Mouse (Mus musculus): ENCODE results near the gene Eif1ad.
A peak's percentile ranks its signal among the peaks of the same experiment; 100 is the strongest.
"Not testable (repeated sequence)": the region's sequence is repeated elsewhere in the genome, so short reads cannot be mapped to it uniquely, and the experiment has no call there.

Eif1ad gene

GRCm38 (mm10) chr19:5366175-5367052, at the start of gene Eif1ad:
Gene Eif1ad (plus strand): TSS chr19:5366741.
- peak; percentile 93 to 94 for DNase-seq (ENCODE audit: low spot score in 2 of 2)

- no peak for DNase-seq (ENCODE audit: low spot score in 2 of 2)
These were observed 42.7 kb upstream of the Eif1ad start for GRCm38 (mm10) chr19:5323801-5324200.

- no peak for DNase-seq (ENCODE audit: low spot score in 2 of 2)
These were observed 38.6 kb upstream of the Eif1ad start for GRCm38 (mm10) chr19:5327970-5328369.

- DNase-seq (ENCODE audit: low spot score in 2 of 2) = no peak
These were observed 31.8 kb upstream of the Eif1ad start for GRCm38 (mm10) chr19:5334741-5335140.

GRCm38 (mm10) chr19:5335441-5335840, 31.1 kb upstream of the Eif1ad start, which contains the start of gene Catsper1:
Gene Catsper1 (plus strand): TSS chr19:5335741.
- no peak for DNase-seq (ENCODE audit: low spot score in 2 of 2)

- peak; percentile 52 to 54 for DNase-seq (ENCODE audit: low spot score in 2 of 2)
These were observed 28.6 kb upstream of the Eif1ad start for GRCm38 (mm10) chr19:5337975-5338374.

GRCm38 (mm10) chr19:5341360-5341759, 25.2 kb upstream of the Eif1ad start:
- no peak for DNase-seq (ENCODE audit: low spot score in 2 of 2)

- no peak for DNase-seq (ENCODE audit: low spot score in 2 of 2)
These were observed 21.0 kb upstream of the Eif1ad start for GRCm38 (mm10) chr19:5345297-5346131.

GRCm38 (mm10) chr19:5348064-5348463, 18.5 kb upstream of the Eif1ad start:
- no peak for DNase-seq (ENCODE audit: low spot score in 2 of 2)

GRCm38 (mm10) chr19:5348526-5349501, 17.7 kb upstream of the Eif1ad start:
- DNase-seq (ENCODE audit: low spot score in 2 of 2) = peak in 1 of 2 experiments; percentile 2

- not testable (repeated sequence) for DNase-seq (ENCODE audit: low spot score in 2 of 2)
These were observed 17.1 kb upstream of the Eif1ad start, which contains the start of gene Cst6 for GRCm38 (mm10) chr19:5349502-5349873. Gene Cst6 (minus strand): TSS chr19:5349574.

- no peak for DNase-seq (ENCODE audit: low spot score in 2 of 2)
These were observed 12.9 kb upstream of the Eif1ad start for GRCm38 (mm10) chr19:5353609-5354008.

GRCm38 (mm10) chr19:5356080-5356479, 10.5 kb upstream of the Eif1ad start:
- no peak for DNase-seq (ENCODE audit: low spot score in 2 of 2)

- DNase-seq (ENCODE audit: low spot score in 2 of 2) = no peak
These were observed 4.4 kb upstream of the Eif1ad start for GRCm38 (mm10) chr19:5362186-5362585.

GRCm38 (mm10) chr19:5364124-5364523, 2.4 kb upstream of the Eif1ad start:
- DNase-seq (ENCODE audit: low spot score in 2 of 2) = no peak

GRCm38 (mm10) chr19:5365751-5366150, 790 bp upstream of the Eif1ad start:
- DNase-seq (ENCODE audit: low spot score in 2 of 2) = no peak

GRCm38 (mm10) chr19:5367053-5367359, 465 bp downstream of the Eif1ad start, which contains the start of gene Banf1:
Gene Banf1 (minus strand): TSS chr19:5367168.
- DNase-seq (ENCODE audit: low spot score in 2 of 2) = peak in 1 of 2 experiments; percentile 10

- DNase-seq (ENCODE audit: low spot score in 2 of 2) = no peak
These were observed 914 bp downstream of the Eif1ad start for GRCm38 (mm10) chr19:5367455-5367854.

GRCm38 (mm10) chr19:5370932-5371331, 4.4 kb downstream of the Eif1ad start:
- DNase-seq (ENCODE audit: low spot score in 2 of 2) = no peak

GRCm38 (mm10) chr19:5372724-5373123, 6.2 kb downstream of the Eif1ad start:
- no peak for DNase-seq (ENCODE audit: low spot score in 2 of 2)

- DNase-seq (ENCODE audit: low spot score in 2 of 2) = no peak
These were observed 7.6 kb downstream of the Eif1ad start for GRCm38 (mm10) chr19:5374177-5374576.
